Mouse (Mus musculus) left cerebral cortex, adult 2 months (tissue): Measurements from ENCODE around the gene Patj. TPM values are rescaled to one million over a fixed set of nuclear protein-coding genes. Genes with fewer than 3 reads are reported as not detected.
A peak's percentile ranks its signal among the peaks of the same experiment; 100 is the strongest.

ENCODE experiments used
- DNase-seq, 2 experiments: peaks; one replicate each; pipeline ENCODE4 v3.0.0; 2021 to 2022; ENCODE audit warnings: low spot score in 2 of 2, mixed read lengths in 1 of 2; ENCODE audit errors: extremely low spot score in 1 of 2
- H3K27ac ChIP-seq: fragments of 200-600 bp; 2 replicates; pipeline ENCODE4 v1.8.1; 2022
- H3K4me3 ChIP-seq: fragments of 200-600 bp; 2 replicates; pipeline ENCODE4 v1.8.1; 2022
- CTCF ChIP-seq: fragments of 200-600 bp; IDR thresholded peaks from 2 replicates; pipeline ENCODE4 v1.8.1; 2022; ENCODE audit warnings: antibody characterized with exemption, mild to moderate bottlenecking, moderate library complexity
- intact Hi-C: fragments of 180-260 bp; cut with DNase I; formaldehyde crosslinking; loops from one replicate; pipeline ENCODE4 v1.15.1; 2025
- long read RNA-seq, 2 experiments: library from polyadenylated mRNA; stranded (forward); transcript quantifications; one replicate each; pipeline ENCODE4 v2.0.0; 2021; ENCODE audit warnings: borderline mapping rate in 2 of 2
- total RNA-seq, 2 experiments: library from RNA; stranded (reverse); gene quantifications; 2 replicates each; pipeline ENCODE4 v1.2.3; 2021

Patj gene
- 10 to 100 TPM; 16.0 to 17.5 TPM for total RNA-seq
- long read RNA-seq, experiment 1, transcript Patj-203 (18 exons, 3,755 nt), result major isoform, 8 of 15 reads
- long read RNA-seq, experiment 1, partial matches to known transcripts, result 2 of 15 reads
- long read RNA-seq, experiment 1, other reads (novel, unspliced or antisense), result 4 of 15 reads
- long read RNA-seq, experiment 2, partial matches to known transcripts, result 1 of 3 reads
- long read RNA-seq, experiment 2, other reads (novel, unspliced or antisense), result 2 of 3 reads

- DNase-seq, result peak; percentile 66 to 67
- TF ChIP-seq CTCF, result no peak; the same call in 1 of the 2 replicates
Measured at GRCm38 (mm10) chr4:98395690-98396437, at the start of gene Patj. TSS of gene Patj (plus strand) at chr4:98395785.

GRCm38 (mm10) chr4:98348580-98348979 is 47.0 kb upstream of the Patj start:
- intact Hi-C loops, result no loop called here
- no peak for DNase-seq
- H3K4me3 ChIP-seq, result no peak overlapping the region
- no peak for TF ChIP-seq CTCF
- no peak overlapping the region for H3K27ac ChIP-seq

More at GRCm38 (mm10) chr4:98395690-98396437, at the start of gene Patj:
- H3K27ac ChIP-seq, result peak within 1 kb of the TSS; percentile 94
- intact Hi-C loops, result no loop called here
- peak within 1 kb of the TSS; percentile 71 for H3K4me3 ChIP-seq

- DNase-seq, result no peak
- Histone ChIP-seq H3K27ac (no peak overlapping the region), H3K4me3 (no peak overlapping the region)
- TF ChIP-seq CTCF, result no peak
- intact Hi-C loops, result no loop called here
Measured at GRCm38 (mm10) chr4:98358034-98358809, 37.4 kb upstream of the Patj start.

GRCm38 (mm10) chr4:98375401-98375800 is 20.2 kb upstream of the Patj start:
- intact Hi-C loops, result no loop called here
- Histone ChIP-seq H3K27ac (no peak overlapping the region), H3K4me3 (no peak overlapping the region)
- TF ChIP-seq CTCF, result peak; percentile 29; the same call in 1 of the 2 replicates
- no peak for DNase-seq

GRCm38 (mm10) chr4:98376943-98377342 is 18.6 kb upstream of the Patj start:
- Histone ChIP-seq H3K27ac (no peak overlapping the region), H3K4me3 (no peak overlapping the region)
- no peak for DNase-seq
- TF ChIP-seq CTCF, result no peak
- intact Hi-C loops, result no loop called here

GRCm38 (mm10) chr4:98382716-98383424 is 12.7 kb upstream of the Patj start, which contains the start of gene Tm2d1:
TSS of gene Tm2d1 (minus strand) at chr4:98383306.
- Histone ChIP-seq H3K27ac (peak within 1 kb of the TSS; percentile 84), H3K4me3 (peak within 1 kb of the TSS; percentile 95)
- DNase-seq, result peak; percentile 80 to 85
- TF ChIP-seq CTCF, result no peak; the same call in 1 of the 2 replicates
- intact Hi-C loops, result no loop called here

- intact Hi-C loops, result no loop called here
- DNase-seq, result no peak
- H3K4me3 ChIP-seq, result no peak overlapping the region
- no peak for TF ChIP-seq CTCF
- H3K27ac ChIP-seq, result no peak overlapping the region
Measured at GRCm38 (mm10) chr4:98385036-98385435, 10.5 kb upstream of the Patj start.

GRCm38 (mm10) chr4:98395346-98395689 is 267 bp upstream of the Patj start:
- peak overlapping the region; percentile 94 for H3K27ac ChIP-seq
- intact Hi-C loops, result no loop called here
- TF ChIP-seq CTCF, result no peak
- H3K4me3 ChIP-seq, result peak overlapping the region; percentile 71
- no peak for DNase-seq

- no peak for TF ChIP-seq CTCF
- no peak overlapping the region for H3K27ac ChIP-seq
Measured at GRCm38 (mm10) chr4:98400926-98401583, 5.5 kb downstream of the Patj start.

GRCm38 (mm10) chr4:98401584-98401962 is 6.0 kb downstream of the Patj start:
- no peak for TF ChIP-seq CTCF
- Histone ChIP-seq H3K27ac (no peak overlapping the region), H3K4me3 (no peak overlapping the region)
- DNase-seq, result no peak
- intact Hi-C loops, result loop anchor here (10.0 kb wide), 1 partner anchor 303 kb away; no protein-coding TSS in a partner anchor

More at GRCm38 (mm10) chr4:98400926-98401583, 5.5 kb downstream of the Patj start:
- no peak overlapping the region for H3K4me3 ChIP-seq
- intact Hi-C loops, result loop anchor here (10.0 kb wide), 1 partner anchor 304 kb away; no protein-coding TSS in a partner anchor
- DNase-seq, result no peak

- no peak for DNase-seq
- intact Hi-C loops, result loop anchor here (10.0 kb wide), 1 partner anchor 301 kb away; no protein-coding TSS in a partner anchor
- Histone ChIP-seq H3K27ac (no peak overlapping the region), H3K4me3 (no peak overlapping the region)
- no peak for TF ChIP-seq CTCF
Measured at GRCm38 (mm10) chr4:98403492-98403891, 7.9 kb downstream of the Patj start.
